Mouse (Mus musculus): Measurements from ENCODE around the gene Anp32a.

Anp32a gene

DNA sequence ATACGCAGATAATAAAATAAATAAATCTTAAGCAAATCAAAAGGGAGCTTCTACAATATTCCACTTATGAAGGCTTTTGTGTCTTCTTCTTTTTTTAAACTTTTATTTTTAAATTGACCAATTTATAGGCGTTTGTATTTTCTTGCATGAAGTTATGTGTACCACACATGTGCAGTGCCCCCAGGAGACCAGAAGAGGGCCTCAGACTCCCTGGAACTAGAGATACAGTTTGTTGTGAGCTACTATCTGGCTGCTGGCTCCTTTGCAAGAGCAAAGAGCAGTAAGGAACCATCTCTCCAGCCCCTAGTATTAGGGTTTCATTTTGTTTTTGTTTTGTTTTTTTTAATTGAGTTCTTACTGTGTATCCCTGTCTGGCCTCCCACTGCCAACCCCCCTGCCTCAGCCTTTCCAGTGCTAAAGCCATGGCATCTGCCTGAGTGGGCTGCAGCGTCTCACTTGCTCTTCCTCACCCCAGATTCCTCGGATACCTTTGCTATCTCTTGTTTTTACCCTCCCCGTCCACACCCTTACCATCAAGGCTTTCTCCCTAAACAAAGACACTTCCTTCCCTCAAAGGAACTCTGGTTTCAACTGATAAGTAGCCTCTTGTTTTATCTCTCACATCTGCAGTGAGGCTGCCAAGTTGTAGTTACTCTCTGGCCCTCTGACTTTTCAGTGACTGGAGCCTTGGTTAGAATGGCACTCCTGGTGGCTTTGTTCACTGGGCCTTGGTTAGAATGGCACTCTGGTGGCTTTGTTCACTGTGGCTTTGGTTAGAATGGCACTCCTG lies 66.5 kb downstream of the Anp32a start:
- DNase-seq (ENCODE audit: low spot score) = no peak

DNA sequence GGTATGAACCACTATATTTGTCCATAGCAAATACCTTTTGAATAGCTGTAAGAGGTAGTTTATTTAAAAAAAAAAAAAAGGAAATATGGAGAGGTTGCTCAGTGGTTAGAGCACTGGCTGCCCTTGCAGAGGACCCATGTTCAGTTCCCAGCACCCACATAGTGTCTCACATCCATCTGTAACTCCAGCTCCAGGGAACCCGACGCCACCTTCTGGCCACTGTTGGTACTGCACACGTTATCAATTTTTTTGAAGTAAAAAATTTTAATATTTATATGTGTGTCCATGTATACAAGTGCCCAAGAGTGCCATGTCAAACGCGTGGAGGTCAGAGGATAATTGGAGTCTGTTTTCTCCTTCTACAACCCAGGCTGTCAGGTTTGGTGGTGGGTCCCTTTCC lies 77.6 kb downstream of the Anp32a start:
- DNase-seq (ENCODE audit: low spot score) = peak; percentile 47

GRCm38 (mm10) chr9:62420261-62420917 lies 79.3 kb downstream of the Anp32a start:
- peak; percentile 72 for DNase-seq (ENCODE audit: low spot score)

DNA sequence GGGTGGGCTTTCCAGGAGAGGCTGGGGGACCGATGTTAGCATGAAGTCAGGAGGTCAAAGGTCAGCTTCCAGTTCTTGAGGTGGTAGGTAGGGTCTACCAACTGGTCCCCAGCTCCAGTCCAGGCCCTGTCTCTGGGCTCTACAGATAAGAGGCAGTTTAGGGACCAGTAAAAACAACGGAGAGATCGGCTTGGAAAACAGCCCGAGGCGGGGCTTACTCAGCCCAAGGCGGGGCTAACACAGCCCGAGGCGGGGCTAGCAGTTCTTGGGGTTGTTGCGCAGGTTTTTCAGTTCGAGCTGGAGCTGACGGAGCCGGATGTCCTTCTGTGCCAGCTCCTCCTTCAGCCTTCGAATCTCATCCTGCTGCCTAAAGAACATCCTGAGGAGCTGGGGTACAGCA lies 79.9 kb downstream of the Anp32a start:
- peak; percentile 90 for DNase-seq (ENCODE audit: low spot score)

- DNase-seq (ENCODE audit: low spot score) = no peak
Measured at GRCm38 (mm10) chr9:62421911-62422310, 80.8 kb downstream of the Anp32a start.

- DNase-seq (ENCODE audit: low spot score) = no peak
Measured at GRCm38 (mm10) chr9:62422926-62423325, 81.8 kb downstream of the Anp32a start.

DNA sequence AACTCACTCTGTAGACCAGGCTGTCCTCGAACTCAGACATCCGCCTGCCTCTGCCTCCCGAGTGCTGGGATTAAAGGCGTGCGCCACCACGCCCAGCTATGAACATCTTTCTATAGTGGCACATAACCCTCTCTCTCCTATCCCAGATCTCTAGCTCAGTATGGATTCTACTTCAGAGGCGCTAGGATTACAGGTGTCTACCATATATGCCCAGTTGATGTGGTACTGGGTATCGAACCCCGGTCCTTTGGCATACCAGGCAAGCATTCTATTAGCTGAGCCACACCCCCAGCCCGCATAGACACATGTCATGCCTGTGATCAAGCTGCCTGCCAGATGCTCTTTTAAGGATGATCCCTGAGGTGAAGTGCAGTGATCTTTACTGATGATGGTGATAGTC lies 82.8 kb downstream of the Anp32a start:
- DNase-seq (ENCODE audit: low spot score) = no peak

DNA sequence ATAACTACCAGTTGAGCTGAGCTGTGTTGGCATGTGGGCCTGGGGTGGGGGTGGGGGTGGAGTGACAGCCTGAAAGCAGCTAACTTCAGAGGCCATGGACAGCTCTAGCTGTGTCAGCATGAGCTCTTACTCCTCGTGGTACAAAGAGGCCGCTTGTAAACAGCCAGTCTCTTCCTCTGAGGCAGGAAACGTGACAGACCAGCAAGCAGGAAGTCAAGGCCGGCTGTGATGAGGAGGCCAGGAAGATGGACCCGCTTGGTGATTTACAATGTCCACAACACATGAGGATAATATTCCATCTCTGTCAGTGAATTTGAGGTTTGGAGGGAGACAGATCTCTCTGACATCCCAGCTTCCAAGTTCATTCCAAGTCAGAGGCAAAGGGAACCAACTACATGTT lies 84.2 kb downstream of the Anp32a start:
- no peak for DNase-seq (ENCODE audit: low spot score)

- no peak for DNase-seq (ENCODE audit: low spot score)
Measured at GRCm38 (mm10) chr9:62426021-62426420, 84.9 kb downstream of the Anp32a start.

- DNase-seq (ENCODE audit: low spot score) = no peak
Measured at GRCm38 (mm10) chr9:62426531-62426930, 85.4 kb downstream of the Anp32a start.

GRCm38 (mm10) chr9:62427010-62427409 lies 85.9 kb downstream of the Anp32a start:
- DNase-seq (ENCODE audit: low spot score) = peak; percentile 48

All from testis, postnatal 10 days (tissue).